Mouse (Mus musculus): Measurements from ENCODE around the gene Fign. TPM values are rescaled to one million over a fixed set of nuclear protein-coding genes. Genes with fewer than 3 reads are reported as not detected.

Fign gene
- polyA plus RNA-seq, 1 experiment from 2014 or later: 16.0 TPM

DNA sequence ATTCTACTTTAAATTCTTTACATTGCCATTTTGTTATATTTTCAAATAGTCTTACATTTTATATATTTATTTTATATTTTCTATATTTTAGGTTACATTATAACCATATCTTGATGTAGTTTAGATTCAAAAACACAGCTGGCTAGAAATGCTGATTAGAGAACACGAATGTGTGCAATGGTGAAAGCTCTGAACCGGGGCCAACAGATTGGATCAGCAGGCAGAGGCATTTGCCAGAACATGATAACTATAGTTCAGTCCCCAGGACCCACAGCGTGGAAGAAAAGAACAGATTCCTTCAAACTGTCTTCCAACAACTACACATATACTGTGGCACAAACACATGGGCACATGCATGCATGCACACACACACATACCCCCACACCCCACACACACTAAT, 64.0 kb downstream of the Fign start:
- Histone ChIP-seq H3K4me3 (no peak overlapping the region), H3K4me1 (replicated peaks) (no peaks in the 10 kb centered on the region), H3K9me3 (no peaks in the 10 kb centered on the region), H3K36me3 (0 out of 2 replicates have a peak, but pooled peaks cover 4% of the 10 kb centered on the region), H3K27ac (no peak overlapping the region), H3K27me3 (ENCODE audit: insufficient read depth, poor library complexity, severe bottlenecking) (no peaks in the 10 kb centered on the region)
- no peak for DNase-seq (ENCODE audit: low spot score)
- 92% methylated on average over 3 of the region's 3 CpGs for WGBS

DNA sequence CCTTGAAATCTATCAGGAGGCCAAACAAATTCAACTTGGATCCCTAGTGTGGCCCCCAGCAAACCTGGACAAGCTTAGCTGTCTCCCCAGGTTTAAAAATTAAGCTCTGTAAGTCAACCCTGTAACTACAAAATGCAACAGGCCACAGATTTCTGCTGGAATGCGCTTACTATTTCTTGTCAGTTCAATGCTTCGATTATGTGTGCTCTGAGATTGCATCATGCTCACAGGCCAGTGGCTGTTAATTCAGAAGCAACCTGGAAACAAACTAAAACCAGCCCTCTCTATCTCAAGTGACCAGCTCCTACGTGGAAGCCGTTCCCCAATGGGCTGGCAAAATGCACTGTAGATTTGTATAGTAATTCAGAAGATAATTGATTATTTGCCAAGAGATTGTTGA, 71.9 kb downstream of the Fign start:
- Histone ChIP-seq H3K27ac (no peak overlapping the region), H3K4me1 (replicated peaks) (no peaks in the 10 kb centered on the region), H3K36me3 (no peaks in the 10 kb centered on the region), H3K9me3 (no peaks in the 10 kb centered on the region), H3K4me3 (no peak overlapping the region), H3K27me3 (ENCODE audit: insufficient read depth, poor library complexity, severe bottlenecking) (no peaks in the 10 kb centered on the region)
- no peak for DNase-seq (ENCODE audit: low spot score)
- 91% methylated on average over 4 of the region's 4 CpGs for WGBS

DNA sequence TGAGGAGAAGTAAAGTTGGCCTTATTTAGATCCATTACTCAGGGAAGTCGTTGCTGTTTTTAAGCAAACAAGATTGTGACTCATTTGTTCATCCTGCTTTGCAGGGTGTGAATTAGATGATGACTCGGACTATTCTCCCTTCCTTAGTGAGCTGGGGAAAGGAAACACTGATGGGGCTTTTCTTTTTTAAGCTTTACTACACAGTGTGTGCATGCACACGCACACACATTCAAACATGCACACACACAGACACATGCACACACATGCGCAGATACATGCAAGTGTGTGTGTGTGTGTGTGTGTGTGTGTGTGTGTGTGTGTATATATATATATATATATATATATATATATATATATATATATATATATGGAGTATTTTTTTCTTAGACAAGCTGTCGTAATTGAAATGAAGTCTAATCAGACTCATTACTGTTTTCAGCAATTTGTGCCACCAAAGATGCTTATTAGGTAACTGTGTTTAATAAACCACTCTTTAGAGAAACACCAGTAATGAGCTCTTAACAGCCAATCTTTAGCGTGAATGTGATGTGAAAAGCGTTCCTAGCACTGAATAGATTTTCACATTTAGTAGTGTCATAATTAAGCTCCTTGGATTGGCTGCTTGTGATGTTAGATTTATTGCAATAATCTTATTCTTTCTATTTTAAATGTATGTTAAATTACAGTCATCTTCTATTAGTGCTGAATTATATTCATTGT, 103.4 kb downstream of the Fign start:
- H3K27me3 ChIP-seq (ENCODE audit: insufficient read depth, poor library complexity, severe bottlenecking): no peaks in the 10 kb centered on the region
- WGBS: 91% methylated on average over 7 of the region's 7 CpGs
- H3K9me3 ChIP-seq: no peaks in the 10 kb centered on the region
- H3K4me1 ChIP-seq (replicated peaks): no peaks in the 10 kb centered on the region
- no peak overlapping the region for H3K4me3 ChIP-seq
- H3K27ac ChIP-seq: no peak overlapping the region
- no peak for DNase-seq (ENCODE audit: low spot score)
- H3K36me3 ChIP-seq: no peaks in the 10 kb centered on the region

DNA sequence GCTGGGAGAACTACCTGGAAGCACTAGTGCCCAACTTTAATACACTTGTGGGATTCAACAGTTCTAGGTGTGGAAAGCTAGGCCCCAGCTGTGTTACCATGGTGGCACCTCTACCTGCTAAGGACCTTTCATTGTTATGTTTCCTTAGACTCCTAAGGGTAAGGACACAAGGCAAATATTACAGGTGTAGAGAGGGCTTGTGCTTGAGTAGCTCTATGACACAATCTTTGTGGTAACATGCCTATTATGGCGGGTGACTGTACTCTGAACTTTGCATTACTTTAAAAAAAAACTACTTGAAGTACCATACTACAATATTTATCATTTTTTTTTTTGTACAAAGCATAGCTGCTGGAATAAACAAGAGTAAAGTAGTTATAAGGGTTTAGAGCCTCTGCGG, 112.4 kb downstream of the Fign start:
- Histone ChIP-seq H3K27me3 (ENCODE audit: insufficient read depth, poor library complexity, severe bottlenecking) (no peaks in the 10 kb centered on the region), H3K36me3 (peaks cover 4% of the 10 kb centered on the region), H3K9me3 (no peaks in the 10 kb centered on the region), H3K4me3 (no peak overlapping the region), H3K27ac (no peak overlapping the region), H3K4me1 (replicated peaks) (peaks cover 16% of the 10 kb centered on the region)
- WGBS: 95% methylated on average over 2 of the region's 2 CpGs
- no peak for DNase-seq (ENCODE audit: low spot score)

DNA sequence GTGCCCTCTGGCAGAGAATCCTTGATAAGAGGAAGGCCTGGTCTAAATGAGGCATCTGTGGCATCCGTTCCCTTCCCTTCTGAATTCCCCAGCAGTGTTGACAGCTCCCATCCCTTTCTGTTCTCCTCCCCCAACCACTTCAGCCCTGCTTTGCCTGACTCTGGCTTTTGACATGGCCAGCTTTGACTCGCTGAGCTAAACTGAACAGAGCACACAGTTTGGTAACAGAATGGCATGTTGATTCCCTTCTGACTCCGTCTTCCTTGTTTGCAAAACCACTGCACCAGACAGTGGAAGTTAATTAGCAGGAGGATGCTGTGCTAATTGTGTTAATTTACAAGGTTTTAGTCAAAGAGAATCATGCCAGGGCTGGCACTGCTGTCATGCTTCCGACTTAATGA, 115.5 kb downstream of the Fign start:
- Histone ChIP-seq H3K4me3 (no peak overlapping the region), H3K4me1 (replicated peaks) (peaks cover 16% of the 10 kb centered on the region), H3K9me3 (no peaks in the 10 kb centered on the region), H3K27ac (0 out of 2 replicates have a peak overlapping the region, but pooled peaks have one; percentile 5), H3K36me3 (peaks cover 30% of the 10 kb centered on the region), H3K27me3 (ENCODE audit: insufficient read depth, poor library complexity, severe bottlenecking) (no peaks in the 10 kb centered on the region)
- WGBS: 36% methylated on average over 4 of the region's 4 CpGs
- DNase-seq (ENCODE audit: low spot score): no peak

DNA sequence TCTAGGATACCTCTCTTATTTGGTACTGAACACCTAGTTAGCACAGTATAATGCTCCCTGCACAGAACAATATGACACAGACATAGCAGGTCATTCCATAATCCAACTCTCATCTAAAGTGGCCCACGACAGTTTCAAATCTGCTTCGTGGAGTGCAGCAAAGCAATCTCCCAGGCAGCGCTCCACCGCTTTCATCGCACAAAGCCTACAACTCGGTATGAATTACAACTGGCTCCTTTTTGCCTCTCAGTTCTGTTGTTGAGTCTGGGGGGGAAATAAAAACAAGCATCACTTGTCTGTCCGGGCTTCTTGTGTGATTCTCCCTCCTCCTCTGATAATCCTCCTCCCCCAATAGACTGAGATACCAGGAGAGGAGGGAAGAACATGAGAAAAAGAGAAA, 116.4 kb downstream of the Fign start:
- WGBS: 60% methylated on average over 7 of the region's 7 CpGs
- Histone ChIP-seq H3K9me3 (no peaks in the 10 kb centered on the region), H3K27me3 (ENCODE audit: insufficient read depth, poor library complexity, severe bottlenecking) (no peaks in the 10 kb centered on the region), H3K36me3 (peaks cover 30% of the 10 kb centered on the region), H3K4me1 (replicated peaks) (peaks cover 20% of the 10 kb centered on the region), H3K27ac (no peak overlapping the region), H3K4me3 (no peak overlapping the region)
- no peak for DNase-seq (ENCODE audit: low spot score)

DNA sequence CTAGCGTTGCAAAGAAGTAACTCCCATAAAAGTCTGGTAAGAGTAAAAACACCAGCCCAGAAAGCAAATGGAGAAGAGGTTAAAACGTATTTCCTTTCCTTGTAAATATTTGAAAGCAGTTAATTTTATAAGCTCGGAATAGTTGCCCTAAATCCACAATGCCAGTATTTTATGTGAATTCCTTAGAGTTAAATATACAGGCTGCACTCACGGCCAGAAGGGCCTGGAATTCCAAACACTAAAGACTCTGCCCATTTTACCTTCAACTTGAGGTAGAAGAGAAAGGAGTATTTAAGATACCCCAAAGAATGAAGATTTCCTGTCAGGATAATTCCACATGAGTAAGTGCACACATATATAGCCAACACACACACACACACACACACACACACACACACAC, 128.2 kb downstream of the Fign start:
- Histone ChIP-seq H3K9me3 (no peaks in the 10 kb centered on the region), H3K4me1 (replicated peaks) (peaks cover 45% of the 10 kb centered on the region), H3K4me3 (no peak overlapping the region), H3K27ac (no peak overlapping the region), H3K27me3 (ENCODE audit: insufficient read depth, poor library complexity, severe bottlenecking) (no peaks in the 10 kb centered on the region), H3K36me3 (no peaks in the 10 kb centered on the region)
- DNase-seq (ENCODE audit: low spot score): no peak
- WGBS: 58% methylated on average over 4 of the region's 4 CpGs

DNA sequence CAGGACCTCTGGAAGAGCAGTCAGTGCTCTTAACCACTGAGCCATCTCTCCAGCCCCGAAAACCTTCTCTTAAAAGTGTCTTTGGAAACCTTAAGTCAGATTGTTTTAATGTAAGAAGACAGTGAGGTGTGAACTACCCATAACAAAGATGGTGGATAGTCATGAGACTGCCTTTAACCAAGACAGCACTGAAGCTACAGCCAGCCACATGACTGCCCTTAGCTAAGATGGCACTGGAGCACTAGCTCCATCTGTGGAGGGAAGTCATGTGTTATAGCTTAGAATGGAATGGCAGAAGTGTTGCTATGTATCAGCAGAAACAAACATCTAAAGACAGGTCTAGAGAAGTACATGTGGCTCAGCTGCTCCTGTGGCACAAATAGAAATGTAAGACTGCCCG, 166.8 kb downstream of the Fign start:
- Histone ChIP-seq H3K27ac (no peak overlapping the region), H3K36me3 (no peaks in the 10 kb centered on the region), H3K9me3 (no peaks in the 10 kb centered on the region), H3K27me3 (ENCODE audit: insufficient read depth, poor library complexity, severe bottlenecking) (no peaks in the 10 kb centered on the region), H3K4me3 (no peak overlapping the region), H3K4me1 (replicated peaks) (peaks cover 15% of the 10 kb centered on the region)
- DNase-seq (ENCODE audit: low spot score): no peak
- WGBS: 93% methylated on average over 2 of the region's 2 CpGs

DNA sequence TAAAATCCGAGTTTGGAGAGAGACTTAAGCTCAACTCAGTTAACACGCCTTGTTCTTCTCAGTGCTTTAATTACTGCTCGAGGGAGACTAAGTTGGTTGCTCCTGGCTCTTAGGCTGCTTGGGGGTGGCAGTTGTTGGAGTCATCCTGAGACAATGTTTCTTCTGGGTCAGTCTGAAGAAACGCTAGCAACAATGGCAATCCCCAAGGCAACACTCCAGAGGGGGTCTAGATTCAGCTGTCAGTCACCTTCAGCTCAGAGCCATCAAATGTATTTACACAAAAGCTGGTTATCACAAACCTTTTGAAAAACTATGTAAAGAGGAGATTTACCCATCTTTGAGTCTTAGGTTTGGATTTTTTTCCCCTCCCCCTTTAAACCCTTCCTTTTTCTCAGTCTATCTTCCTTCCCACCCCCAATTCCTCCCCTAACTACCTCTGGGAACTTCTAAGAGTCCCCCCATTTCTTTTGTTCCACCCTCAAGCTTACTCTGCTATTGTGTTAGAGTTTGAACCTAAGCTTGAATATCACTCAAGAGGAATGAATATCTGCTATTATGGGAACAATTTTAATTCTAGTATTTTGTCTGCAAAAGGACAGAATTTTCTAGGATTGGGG, 171.2 kb downstream of the Fign start:
- DNase-seq (ENCODE audit: low spot score): peak; percentile 38
- H3K27ac ChIP-seq: peak overlapping the region; percentile 69; the same call in 1 of the 2 replicates

DNA sequence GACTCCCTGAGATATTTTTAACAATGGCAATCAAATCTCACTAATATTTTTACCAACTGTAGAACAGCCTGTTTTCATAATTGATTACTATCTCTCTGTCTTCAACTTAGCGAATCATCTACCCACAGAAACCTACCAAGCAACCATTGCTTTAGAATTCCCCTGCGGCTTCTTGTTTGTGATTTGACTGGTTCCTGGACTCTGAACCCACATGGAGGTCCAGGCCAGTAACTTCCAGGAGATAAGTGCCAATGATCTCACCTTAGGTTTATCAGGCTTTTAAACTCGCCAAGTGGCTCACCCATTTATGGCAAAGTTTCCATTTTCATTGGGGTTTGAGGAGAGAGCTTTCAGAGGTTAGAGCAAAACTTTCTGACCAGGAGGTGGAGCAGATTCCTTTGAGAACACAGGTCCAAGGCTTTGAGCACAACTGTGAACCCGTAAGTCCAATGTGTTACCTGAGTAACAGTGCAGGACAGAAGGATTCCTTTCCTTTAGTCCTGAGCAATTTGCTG, 172.1 kb downstream of the Fign start:
- no peaks in the 10 kb centered on the region for H3K9me3 ChIP-seq
- peaks cover 23% of the 10 kb centered on the region for H3K4me1 ChIP-seq (replicated peaks)
- no peak overlapping the region for H3K4me3 ChIP-seq
- no peaks in the 10 kb centered on the region for H3K36me3 ChIP-seq
- H3K27me3 ChIP-seq (ENCODE audit: insufficient read depth, poor library complexity, severe bottlenecking): no peaks in the 10 kb centered on the region
- 63% methylated on average over 4 of the region's 4 CpGs for WGBS
- 0 out of 2 replicates have a peak overlapping the region, but pooled peaks have one; percentile 69 for H3K27ac ChIP-seq
- no peak for DNase-seq (ENCODE audit: low spot score)

More for the DNA sequence above, 171.2 kb downstream of the Fign start:
- 5% methylated on average over 4 of the region's 4 CpGs for WGBS
- no peak overlapping the region for H3K4me3 ChIP-seq
- H3K27me3 ChIP-seq (ENCODE audit: insufficient read depth, poor library complexity, severe bottlenecking): no peaks in the 10 kb centered on the region
- H3K9me3 ChIP-seq: no peaks in the 10 kb centered on the region
- no peaks in the 10 kb centered on the region for H3K36me3 ChIP-seq
- H3K4me1 ChIP-seq (replicated peaks): peaks cover 23% of the 10 kb centered on the region

Data from hindbrain, embryonic 10.5 days (tissue).